Mouse (Mus musculus) cerebellum, adult 8-10 months (tissue): ENCODE measurements around the gene Grin3b.
A peak's percentile ranks its signal among the peaks of the same experiment; 100 is the strongest.

Source experiments
- DNase-seq: peaks from one replicate; pipeline ENCODE4 v3.0.0; 2022

The Grin3b gene

GRCm38 (mm10) chr10:79989272-79989786 lies 18.8 kb downstream of the Grin3b start:
- DNase-seq = no peak

DNA sequence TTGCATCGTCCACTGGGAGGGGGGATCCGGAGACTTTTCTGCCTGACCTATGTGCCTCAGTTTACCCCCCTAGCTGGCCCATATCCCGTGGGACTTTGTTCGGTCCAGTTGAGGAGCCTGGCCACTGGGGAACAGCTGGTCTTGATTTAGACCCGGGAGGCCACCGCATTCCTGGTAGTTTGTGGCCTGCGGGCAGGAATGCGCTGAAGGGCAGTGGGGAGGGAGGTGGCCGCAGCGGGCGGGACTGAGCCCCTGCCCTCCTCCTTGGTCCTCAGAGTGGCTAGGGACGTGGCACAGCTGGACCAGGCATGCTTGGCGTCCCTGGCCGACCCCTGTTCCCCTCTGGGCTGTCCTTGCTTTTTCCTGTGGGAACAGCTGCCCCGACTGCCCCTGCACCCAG lies 19.4 kb downstream of the Grin3b start:
- no peak for DNase-seq

DNA sequence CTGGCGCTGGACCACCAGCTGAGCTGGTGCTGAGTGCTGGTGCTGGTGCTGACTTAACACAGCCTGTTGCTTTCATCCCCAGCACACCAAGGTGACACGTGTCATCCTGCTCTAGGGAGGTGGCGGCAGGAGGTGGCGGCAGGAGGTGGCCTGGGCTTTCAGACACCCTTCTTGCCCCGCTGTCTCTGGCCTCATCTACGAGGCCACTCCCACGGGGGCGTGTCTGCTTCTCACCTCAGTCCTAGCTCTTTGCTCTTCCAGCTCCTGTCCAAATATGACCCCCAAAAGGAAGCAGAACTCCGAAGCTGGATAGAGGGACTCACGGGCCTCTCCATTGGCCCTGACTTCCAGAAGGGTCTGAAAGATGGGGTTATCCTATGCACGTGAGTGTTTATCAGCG lies 20.6 kb downstream of the Grin3b start:
- no peak for DNase-seq

DNA sequence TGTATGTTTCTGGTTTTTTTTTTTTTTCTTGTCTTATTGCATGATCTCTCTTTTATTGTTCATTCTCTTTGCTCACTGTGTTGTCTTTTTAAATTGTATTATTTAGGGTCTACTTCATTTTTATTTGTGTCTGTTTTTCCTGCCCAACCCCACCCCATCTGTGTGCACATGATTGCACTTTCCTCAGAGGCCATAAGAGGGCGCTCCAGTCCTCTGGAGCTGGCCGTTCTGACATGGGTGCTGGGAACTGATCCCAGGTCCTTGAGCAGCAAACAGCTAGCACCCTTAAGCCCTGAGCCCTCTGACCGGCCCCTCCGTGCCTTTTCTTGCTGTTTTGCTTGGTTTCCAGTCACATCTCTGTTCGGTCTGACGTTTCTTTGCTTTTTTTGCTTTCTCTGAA lies 21.0 kb downstream of the Grin3b start:
- DNase-seq = no peak

DNA sequence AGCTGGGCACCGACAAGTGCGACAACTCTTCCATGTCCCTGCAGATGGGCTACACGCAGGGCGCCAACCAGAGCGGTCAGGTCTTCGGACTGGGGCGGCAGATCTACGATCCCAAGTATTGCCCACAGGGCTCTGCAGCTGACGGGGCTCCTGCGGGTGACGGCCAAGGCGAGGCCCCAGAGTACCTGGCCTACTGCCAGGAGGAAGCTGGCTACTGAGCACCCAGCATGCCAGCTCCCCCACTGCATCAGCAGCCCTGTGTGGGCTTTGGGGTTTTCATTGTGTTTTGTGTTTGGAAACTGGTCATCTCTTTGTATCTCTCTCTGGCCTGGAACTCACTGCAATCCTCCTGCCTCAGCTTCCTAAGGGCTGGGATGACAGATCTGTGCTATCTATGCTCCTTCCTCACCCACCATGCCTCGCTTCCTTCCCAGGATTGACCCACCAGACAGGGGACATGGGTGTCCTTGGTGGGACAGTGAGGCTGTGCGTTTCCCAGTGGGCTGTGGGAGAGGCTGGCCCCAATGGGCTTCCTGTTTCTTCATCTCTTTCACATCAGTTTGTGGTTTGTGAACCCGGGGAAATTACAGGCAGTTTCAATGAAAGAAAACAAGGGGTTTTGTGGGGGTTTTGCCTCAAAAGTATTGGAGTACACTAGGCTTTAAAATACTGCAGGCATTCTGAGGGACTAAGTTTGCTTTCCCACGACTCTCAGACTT lies 24.0 kb downstream of the Grin3b start:
- DNase-seq = no peak

DNA sequence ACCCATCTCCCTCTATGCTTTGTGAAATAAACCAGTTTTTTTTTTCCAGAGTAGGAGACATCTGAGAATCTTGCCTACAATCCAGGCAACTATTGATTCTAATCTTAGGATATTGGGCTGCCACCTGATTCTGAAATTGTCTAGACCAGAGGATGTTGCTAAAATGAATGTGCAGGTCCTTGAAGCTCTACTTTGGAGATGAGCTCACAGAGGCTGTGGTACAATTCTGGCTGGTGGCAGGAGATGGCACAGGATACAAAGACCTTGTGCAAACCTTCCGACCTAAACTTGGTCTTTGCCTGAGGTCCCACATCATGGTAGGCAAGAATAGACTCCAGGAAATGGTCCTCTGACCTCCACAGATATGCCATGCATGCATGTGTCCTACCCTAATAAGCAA lies 25.1 kb downstream of the Grin3b start:
- DNase-seq = no peak

- DNase-seq = peak; percentile 96
These were observed 25.9 kb downstream of the Grin3b start, which contains the start of gene Abca7 for GRCm38 (mm10) chr10:79996272-79997033. Gene Abca7, plus strand, starts transcription at chr10:79996494.

GRCm38 (mm10) chr10:79997034-79997760 lies 26.7 kb downstream of the Grin3b start:
- peak; percentile 77 for DNase-seq

DNA sequence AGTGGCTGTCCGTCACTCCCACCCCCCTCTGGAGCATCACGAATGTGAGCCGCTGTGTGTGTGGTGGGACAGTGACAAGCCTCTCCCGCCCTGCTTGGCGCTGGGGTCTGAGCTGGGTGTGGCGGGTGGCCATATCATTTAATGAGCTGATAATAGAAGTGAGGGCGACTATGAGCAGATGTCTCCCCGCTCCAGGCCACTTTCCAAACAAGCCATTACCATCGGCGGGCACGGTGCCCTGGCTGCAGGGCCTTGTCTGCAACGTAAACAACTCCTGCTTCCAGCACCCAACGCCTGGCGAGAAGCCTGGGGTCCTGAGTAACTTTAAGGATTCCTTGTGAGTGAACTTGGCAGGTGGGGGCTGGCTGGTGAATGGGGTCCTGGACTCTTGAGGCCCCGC lies 27.3 kb downstream of the Grin3b start:
- peak; percentile 72 for DNase-seq

DNA sequence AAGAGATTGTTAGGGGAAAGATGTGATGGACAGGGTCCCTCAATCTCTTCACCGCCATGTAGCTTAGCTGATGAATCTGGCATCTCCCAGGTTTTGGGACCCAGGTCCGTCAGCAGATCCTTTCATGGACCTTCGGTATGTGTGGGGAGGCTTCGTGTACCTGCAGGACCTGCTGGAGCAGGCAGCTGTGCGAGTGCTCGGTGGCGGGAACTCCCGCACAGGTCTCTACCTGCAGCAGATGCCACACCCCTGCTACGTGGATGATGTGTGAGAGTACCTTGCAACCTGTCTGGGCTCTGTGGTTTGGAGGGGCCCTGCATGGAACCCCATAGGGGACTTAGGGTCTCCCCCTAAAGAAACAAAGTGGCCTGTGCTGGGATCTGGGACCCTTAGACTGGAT lies 31.4 kb downstream of the Grin3b start:
- no peak for DNase-seq

- no peak for DNase-seq
These were observed 32.3 kb downstream of the Grin3b start for GRCm38 (mm10) chr10:80002829-80003228.

DNA sequence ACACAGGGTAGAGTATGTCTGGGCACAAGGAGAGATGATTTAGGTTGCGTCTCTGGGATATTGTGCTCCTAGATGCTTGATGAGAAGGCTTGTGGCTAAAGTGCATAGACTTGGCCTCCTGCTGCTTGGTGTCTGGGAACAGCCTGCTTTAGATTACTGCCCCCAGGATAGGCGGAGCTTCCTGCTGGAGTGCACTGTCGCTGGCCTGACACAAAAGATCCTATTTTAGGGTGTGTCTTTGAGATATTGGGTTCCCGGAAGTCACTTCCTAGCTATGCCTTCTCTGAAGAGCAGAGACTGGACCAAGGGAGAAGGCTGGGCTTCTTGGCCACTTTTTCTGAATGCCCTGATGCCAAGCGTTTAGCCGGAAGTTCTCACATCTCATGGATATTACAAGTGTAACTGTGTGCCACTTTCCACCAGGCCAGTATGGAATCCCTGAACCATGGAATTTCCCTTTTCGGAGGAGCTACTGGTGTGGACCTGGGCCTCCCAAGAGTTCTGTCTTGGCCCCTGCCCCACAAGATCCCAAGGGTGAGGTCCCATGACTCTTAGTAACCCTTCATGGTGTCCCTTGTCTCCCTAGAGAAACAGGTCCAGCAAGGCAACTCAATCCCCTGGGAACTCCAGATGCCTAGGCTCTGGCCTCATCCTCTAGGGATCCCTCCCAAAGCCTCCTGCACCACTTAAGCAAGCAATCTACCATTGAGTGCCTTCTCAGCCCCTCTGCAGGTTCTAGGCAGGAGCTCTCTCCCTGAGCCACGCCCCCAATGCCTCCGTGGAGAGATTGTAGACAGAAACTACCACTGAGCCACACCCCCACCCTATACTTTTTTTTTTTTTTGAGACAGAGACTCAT lies 33.1 kb downstream of the Grin3b start:
- no peak for DNase-seq

- no peak for DNase-seq
These were observed 33.8 kb downstream of the Grin3b start for GRCm38 (mm10) chr10:80004233-80004705.

DNA sequence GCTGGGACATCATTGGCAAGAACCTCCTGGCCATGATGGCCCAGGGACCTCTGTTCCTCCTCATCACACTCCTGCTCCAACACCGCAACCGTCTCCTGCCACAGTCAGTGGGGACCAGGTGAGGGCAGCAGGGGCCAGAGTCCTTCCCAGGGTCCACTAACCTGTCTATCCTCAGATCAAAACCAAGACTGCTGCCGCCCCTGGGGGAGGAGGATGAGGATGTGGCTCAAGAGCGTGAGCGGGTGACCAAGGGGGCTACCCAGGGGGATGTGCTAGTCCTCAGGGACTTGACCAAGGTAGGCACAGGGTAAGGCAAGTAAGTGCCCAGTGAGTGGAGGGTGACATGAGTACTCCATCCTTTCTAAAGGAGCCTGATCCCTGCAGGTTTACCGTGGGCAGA lies 41.2 kb downstream of the Grin3b start:
- no peak for DNase-seq

GRCm38 (mm10) chr10:80013609-80014008 lies 43.1 kb downstream of the Grin3b start:
- DNase-seq = no peak

DNA sequence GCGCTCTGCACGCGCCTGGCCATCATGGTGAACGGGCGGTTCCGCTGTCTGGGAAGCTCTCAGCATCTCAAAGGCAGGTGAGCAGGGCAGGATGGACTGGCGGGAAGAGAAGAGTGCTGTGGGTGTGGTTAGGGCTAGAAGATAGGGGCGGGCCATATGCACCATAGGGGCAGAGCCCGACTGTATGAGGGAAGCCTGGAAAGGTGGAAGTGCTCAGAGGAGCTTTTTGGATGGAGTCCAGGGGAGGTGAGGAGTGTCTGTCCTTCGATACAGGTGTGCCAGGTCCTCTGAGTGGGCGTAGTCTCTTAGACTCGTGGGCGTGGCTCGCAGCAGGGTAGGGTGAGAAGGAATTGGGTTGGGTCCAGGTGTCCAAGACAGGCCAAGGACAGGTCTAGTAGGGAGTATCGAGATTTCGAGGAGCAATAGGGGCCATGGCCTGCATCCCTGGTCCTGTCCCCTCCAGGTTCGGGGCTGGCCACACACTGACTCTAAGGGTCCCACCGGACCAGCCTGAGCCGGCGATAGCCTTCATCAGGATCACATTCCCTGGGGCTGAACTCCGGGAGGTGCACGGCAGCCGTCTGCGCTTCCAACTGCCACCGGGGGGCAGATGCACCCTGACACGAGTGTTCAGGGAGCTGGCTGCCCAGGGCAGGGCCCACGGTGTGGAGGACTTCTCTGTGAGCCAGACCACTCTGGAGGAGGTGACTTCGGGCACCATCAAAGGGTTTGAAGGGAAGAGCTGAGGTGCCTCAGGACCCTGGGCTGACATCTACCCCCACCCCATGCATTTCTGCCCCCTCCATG lies 44.2 kb downstream of the Grin3b start:
- DNase-seq = no peak

GRCm38 (mm10) chr10:80015583-80015982 lies 45.1 kb downstream of the Grin3b start:
- DNase-seq = no peak

- DNase-seq = no peak
These were observed 46.0 kb downstream of the Grin3b start, which contains the start of gene Arhgap45 for GRCm38 (mm10) chr10:80016511-80016910. Gene Arhgap45, plus strand, starts transcription at chr10:80016653.

GRCm38 (mm10) chr10:80016931-80017330 lies 46.4 kb downstream of the Grin3b start:
- no peak for DNase-seq

DNA sequence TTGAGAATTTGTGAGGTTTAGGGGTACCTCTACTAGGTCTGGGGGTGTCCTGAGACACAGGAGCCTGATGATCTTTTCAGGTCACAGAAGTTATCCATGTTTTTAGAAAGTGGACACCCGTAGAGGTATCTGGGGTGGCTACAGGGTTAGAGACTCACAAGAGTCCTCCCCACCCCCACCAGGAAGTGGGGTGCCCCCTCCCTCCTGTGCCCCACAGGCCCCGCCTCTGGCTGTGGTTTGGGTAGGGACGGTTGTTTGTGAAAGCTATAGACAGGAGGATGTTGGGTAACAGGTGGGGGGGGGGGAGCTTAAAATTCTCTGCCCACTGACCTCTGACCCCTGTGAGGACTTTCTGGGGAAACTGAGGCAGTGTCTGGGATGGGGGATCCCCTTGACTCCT lies 46.8 kb downstream of the Grin3b start:
- DNase-seq = no peak

GRCm38 (mm10) chr10:80017771-80018170 lies 47.3 kb downstream of the Grin3b start:
- DNase-seq = no peak
